Mouse (Mus musculus) left cerebral cortex, adult 8-10 months (tissue): ENCODE measurements around the gene Ldlrad3. TPM values are rescaled to one million over a fixed set of nuclear protein-coding genes. Genes with fewer than 3 reads are reported as not detected.
A peak's percentile ranks its signal among the peaks of the same experiment; 100 is the strongest.

Source experiments
- DNase-seq, 2 experiments: peaks; one replicate each; pipeline ENCODE4 v3.0.0; 2022; ENCODE audit warnings: low spot score in 2 of 2
- total RNA-seq, 4 experiments: library from RNA; stranded (reverse); gene quantifications; 2 replicates each; pipeline ENCODE4 v1.2.4; 2022

Ldlrad3 gene
- total RNA-seq, 4 experiments from 2014 or later, result 11.3 to 12.5 (median 12.0) TPM

DNA sequence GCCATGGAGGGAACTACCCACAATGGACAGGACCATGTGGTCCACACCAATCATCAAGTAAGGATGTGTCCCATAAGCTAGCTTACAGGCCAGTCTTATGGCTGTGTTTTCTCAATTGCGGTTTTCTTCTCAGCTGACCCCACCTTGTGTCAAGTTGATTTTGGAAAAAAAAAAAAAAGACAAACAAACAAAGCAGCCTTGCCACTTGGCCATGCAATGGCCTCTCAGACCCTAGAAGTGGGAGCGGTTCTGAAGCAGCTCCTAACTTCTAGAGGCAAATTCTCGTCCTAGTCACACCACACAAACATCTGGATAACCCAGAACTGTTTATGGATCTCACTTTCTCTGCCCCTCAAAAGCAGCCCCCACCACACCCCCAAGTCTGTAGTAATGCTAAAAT is 41.1 kb downstream of the Ldlrad3 start:
- DNase-seq, result no peak

DNA sequence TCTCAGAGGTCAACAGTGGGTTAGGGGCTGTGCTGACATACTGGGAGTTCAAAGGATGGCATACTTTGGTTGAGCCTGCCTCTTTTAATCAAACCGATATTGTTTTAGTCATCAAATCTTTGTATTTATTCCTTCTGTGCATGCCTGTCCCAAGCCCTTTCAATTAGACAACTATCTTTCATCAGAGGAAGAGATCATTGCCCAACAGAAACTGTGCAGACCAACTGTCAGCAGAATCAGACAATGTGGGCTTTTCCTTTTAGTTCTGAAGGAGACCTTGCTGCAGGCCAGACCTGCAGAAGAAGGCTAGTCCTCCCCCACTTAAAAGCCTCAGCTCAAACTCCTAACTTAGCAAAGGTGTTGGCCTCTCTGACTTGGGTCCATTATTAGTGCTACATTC is 41.9 kb downstream of the Ldlrad3 start:
- DNase-seq, result no peak

DNA sequence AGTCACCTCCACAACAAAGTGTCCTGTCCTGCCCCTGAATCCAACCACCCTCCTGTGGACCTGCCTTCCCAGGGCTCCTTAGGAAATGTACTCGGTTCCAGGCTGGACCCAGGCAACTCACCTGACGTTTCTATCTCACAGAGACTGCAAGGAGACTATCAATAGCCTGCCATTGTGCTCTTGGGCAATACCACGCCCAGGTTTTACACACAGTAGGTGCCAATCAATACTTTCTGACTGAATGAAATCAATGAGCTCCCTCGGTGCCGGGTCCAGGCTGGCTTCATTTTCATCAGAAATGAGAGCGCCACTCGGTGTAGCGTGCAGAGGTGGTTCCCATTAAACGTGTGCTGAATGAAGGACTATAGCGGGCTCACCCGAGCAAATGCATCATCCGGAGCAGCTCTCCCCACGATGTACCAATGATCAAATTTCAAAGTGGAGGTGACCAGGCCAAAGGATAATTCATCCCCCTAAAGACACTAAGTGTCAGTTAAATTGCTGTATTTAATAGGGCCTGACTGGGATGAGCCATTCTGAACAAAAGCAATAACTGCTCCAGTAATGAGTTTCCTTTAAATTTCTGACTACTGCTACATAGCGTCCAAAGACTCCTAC is 43.4 kb downstream of the Ldlrad3 start:
- DNase-seq, result no peak

DNA sequence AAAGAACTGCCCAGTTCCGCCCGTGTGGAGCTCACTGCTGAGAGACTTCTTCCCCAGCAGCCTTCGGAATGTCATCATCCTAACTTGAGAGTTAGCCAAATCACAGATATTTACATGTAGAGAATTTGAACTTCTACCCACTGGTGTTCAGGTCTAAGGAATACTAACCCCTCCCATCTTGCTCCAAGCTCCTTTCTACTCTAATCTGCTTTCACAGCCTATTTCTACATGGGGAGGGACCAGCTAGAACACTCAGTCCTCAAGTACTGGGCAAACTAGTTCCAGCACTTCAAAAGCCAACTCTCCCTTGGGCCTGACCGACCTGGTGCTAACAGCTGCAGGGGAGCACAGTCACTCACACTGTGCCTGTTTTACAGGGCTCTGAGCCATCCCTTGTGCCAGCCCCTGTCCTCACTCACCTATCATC is 44.0 kb downstream of the Ldlrad3 start:
- DNase-seq, result no peak

DNA sequence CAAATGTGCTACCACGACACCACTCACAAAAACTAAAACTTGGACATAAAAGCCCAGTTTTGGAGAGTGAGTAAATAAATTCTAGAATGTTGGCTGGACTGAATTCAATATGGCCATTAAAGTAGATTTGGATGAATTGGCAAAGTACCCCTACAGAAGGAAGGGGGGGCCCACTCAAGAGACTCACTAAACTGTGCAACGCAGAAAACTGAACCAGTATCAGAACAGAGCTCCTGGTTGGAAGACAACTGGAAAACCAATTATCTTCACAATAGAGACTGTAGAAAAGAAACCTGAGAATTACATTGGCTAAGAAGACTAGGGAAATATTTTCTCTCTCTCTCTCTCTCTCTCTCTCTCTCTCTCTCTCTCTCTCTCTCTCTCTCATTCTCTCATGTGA is 45.0 kb downstream of the Ldlrad3 start:
- DNase-seq, result no peak

DNA sequence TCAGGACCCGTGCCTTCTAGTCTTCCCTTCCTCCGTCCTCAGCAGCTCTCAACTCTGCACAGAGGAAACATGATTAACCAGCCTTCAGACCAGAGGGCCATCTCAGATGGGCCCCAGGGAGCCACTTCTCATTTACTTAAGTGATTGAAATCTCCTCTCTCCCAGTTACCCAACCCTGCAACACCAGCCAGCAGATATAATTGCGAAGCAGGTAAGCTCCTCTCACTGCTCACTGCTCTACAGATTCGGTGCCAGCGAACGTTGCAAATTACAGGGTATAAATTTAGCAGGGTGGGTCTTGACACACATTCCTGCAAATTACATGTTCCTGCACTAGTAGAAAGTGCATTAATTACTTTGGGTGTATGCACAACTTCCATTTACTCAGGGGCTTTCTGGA is 48.3 kb downstream of the Ldlrad3 start:
- no peak for DNase-seq

DNA sequence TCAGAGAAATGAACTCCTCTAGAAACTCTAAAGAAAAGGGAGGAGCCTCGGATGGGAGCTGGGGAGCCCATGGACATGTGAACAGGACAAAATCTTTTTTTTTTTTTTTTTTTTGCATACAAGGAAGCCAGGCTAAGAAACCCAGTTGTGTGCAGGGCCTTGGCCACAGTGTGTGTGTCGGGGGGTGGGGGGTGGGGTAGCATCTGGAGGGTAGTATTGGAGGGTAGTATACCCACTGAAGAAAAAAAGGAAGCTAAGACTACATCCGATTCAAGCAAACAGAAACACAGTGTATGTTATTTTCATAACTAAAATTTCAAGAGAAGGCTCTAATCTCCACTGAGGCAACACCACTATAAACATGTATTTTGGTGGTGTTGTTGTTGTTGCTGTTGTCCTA is 50.0 kb downstream of the Ldlrad3 start:
- no peak for DNase-seq

DNA sequence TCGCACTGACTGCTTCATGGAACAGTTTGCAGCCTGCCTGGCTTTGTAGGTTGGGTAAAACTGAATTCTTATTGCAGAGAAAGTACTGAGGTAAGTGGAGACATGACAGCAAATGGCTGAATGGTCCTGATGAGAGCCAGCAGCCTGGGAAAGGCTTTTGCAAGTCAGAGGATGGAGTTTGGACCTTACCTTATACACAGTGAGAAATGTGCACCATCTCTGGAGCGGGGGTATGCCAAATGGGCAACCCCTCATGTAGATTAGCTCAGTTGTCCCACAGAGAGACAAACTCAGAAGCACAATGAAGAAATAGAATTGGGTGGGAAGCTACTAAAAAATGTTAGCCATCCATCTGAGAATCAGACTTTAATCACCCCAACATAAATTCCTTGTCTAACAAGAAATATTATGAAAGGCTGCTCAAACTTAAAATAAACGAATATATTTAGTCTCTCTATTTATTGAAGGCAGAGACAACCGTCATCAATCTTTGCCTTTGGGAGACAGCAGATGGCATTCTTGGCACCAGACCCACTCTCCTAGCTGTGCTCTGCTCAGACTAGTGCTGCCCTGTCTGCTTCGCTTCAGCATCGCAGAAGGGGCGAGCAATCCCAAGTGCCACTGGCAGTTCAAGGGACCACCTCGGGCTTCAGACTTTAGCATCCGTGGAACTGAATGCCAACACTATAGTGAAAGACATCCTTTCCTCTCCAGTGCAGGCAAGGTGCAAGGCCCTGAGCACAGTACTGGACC is 51.5 kb downstream of the Ldlrad3 start:
- peak; percentile 42 to 84 for DNase-seq

DNA sequence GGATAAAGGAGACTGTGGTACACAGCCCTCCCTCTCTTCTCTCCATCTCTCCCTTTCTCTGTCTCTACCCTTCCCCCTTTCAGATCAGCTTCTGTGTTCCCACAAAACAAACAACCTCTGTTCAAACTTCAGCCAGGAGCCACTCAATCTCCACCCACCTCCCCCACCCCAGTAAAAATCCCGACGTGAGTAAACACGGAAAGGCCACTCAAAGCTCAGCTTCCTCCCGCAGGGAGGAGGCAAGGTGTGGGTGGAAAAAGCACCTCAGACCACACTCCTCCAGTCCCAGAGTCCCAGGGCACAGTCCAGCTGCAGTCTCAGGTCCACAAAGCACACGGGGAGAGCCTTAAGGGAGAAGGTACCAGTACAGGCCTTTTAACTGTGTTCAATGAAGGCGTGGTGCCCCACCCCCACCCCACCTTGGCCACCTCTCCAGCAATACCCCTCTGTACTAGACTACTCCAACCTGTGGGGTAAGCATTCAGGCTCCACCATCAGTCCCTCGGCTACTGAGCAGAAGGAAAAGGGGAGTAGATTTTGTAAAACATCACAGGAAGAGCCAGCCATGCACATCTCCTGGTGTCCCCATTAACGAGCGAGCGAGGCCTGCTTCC is 53.1 kb downstream of the Ldlrad3 start:
- no peak for DNase-seq

DNA sequence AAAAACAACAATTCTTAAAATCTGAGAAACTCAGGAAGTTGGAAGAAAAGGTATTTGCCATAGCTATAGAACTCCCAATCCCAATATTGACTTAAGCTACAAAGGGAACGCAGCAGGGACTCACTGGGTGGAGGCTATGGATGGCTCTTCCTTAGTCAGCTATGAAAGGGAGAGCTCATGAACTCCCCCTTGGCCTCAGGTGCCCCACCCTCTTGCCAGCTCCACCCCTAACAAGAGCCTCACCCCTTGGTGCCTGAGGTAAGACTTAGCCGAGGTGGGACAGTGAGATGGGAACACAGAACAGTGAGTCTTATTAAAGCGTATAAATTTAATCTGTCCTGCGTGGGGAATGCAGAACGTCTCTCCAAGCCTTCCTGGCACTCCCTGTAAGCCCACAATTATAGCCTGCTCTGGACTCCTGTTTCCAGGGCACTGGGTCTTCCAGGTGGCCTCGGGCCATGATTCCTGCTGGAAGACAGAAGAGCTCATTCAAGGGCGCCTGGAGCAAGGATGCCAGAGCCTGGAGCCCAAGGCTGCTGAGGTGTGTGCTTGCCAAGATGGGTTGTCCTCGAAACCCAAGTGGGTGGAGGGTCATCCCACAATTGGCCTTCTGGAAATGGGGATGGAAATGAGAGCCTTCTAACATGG is 55.9 kb downstream of the Ldlrad3 start:
- DNase-seq, result peak in 1 of 2 experiments; percentile 78

DNA sequence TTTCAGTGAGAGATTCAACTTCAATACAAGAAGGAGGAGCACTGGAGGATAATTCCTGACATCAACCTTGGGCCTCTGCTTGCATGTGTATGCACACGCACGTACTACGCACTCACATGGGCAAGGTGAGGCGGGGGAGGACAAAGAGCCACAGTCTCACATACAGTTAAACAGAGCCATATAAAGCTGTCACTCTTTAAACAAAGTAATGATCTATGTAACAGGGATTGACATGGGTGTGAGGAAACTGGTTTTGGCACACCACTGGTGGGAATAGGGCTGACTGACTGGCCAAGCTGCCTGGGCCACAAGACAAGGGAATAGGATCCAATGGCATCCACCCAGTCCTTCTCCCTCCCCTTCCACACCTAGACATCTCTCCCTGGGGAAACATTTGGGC is 57.0 kb downstream of the Ldlrad3 start:
- DNase-seq, result no peak

DNA sequence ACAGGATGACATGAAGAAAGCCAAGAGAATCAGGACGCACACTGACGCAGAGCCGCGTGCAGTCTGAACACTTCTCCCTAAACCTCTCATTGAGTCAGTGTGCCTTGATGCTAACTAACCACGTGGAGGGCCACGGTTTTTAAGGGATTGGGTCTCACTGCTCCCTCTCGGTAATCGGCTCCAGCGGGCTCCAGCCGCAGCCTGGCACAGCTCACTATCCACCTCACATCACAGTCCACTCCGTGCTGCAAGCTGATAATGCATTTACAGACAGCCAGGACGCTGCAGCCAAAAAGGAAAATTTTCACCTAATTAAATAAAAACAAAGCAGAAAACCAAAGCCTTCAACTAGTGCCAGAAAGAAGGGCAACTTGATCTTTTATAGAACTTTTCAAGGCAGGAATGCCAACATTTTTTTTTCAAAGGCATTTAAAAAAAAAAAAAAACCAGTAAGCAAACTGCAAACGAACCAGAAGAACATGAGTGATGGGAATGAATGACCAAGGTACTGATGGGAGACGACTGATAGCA is 57.6 kb downstream of the Ldlrad3 start:
- DNase-seq, result no peak

DNA sequence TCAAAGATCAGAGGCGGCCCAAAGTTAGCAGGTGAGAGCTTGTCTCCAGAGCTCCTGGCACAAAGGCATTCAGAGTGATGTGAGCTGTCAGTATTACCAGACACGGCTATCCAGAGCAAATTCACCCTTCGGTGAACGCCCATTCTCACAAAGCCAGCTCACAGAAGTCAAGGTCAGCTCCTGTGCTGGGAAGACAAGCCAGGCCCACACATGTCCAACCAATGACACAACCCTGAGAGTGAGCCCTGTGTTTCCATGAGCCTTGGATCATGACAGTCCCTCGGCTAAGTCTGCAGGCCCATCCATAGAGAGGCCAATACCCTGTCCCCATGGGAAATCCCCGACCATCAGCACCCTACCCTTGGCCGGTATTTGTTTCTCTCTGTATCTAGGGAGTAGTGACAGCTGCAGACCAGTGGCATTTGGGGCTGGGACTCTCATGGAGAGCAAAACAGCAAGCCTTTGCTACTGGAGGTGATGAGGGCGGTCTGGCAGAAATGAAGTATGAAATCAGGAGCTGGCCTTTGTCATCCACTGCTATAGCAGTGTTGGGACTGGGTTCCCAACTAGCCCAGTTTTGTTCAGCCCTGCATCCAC is 58.3 kb downstream of the Ldlrad3 start:
- DNase-seq, result no peak

DNA sequence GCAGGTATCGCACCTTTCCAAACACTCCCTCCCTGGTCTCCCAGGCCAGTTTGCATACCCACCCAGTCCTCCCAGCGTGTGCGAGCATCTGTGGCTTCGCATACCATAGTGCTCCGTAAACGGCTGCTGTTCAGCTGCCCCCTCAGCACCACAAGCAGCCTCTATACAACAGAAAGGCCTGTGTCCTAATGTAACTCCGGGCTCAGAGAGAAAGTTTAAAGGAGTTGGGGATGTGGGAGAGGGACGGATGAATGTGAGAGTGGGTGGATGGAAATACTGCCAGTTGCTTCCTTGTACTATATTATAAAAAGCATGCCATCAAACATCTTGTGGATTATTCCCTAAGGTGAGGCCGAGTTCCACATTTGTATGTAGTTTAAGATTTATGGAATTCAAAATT is 59.0 kb downstream of the Ldlrad3 start:
- no peak for DNase-seq

DNA sequence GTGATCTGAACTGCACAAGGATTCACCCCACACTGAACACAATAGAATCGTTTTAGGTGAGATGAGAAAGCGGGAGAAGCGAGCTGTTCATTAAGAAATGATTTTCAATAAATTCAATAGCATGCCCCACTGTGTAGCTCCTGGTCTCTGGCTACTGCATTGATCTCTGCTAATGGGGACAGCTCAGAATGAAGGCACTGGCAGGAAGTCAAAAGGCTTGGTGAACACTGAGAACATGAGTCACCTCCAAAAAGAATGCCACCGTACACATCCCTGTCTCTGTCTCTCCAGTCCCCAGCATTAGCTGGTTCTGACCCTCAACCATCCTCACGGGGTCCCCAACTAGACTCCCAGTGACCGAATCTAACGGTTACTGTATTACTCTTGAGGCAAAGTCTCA is 60.1 kb downstream of the Ldlrad3 start:
- no peak for DNase-seq

DNA sequence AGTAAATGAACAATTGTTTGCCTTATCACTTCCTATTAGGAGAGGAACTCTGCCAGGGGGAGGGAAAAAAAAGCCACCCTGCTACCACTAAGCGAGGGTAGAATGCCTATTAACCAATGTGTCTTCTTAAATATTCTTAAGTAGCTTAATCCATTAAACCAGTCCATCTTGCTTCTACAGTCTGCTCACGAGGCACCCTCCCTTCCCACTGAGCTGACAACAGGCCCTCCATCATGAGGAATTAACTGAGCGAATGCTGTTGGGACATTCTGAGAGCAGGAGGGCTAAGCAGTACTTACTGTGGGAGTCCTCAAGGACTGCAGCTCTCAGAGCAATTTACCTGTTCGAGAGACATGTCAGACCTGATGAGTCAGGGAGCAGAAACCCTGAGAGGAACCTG is 61.1 kb downstream of the Ldlrad3 start:
- no peak for DNase-seq

DNA sequence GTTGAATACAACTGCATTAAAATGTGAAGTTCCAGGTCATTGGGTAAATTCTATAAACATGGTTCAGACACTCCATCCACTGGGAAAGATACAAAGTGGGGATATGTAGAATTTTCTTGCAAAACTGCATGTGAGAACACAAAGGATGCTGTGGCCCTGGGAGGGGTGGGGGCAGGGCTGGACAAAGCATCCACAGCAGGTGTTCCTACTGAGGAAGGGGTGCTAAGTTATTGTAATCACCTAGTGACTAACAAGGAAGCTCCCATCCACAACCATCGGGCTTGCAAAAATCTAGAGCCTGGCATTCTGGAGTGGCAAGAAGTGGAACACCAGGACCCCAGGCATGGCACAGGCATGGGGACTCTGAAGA is 64.1 kb downstream of the Ldlrad3 start:
- DNase-seq, result no peak

DNA sequence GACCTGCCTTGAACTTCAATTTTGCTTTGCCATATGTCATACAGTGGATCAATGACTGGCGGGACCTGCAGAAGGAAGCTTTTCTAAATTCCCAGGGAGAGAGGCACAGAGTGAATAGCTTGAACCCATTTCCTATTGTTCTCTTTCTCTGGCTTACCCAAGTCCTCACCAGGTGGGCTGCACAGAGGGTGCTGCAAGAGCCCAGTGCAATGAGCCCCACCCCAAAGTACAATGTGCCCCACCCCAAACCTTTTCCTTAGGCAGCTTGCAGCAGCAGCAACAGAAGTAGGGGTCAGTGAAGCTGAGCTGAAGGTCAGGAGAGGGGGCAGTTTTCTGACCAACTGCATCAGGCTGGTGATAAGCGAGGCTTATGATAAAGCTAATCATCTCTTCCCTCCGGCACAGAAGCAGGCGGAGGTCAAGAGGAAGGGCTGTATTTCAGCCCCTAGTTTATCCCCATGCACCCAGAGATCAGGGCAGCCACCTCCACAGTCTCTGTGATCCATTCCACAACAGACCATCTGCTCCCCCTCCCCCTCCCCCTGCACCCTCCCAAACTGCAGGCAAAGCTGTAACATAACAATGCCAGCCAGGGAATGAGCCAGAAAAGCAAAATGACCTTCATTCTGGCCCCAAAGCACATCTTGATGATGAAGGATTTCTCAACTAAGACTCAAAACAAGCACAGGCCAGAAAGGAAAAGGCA is 64.6 kb downstream of the Ldlrad3 start:
- DNase-seq, result no peak

DNA sequence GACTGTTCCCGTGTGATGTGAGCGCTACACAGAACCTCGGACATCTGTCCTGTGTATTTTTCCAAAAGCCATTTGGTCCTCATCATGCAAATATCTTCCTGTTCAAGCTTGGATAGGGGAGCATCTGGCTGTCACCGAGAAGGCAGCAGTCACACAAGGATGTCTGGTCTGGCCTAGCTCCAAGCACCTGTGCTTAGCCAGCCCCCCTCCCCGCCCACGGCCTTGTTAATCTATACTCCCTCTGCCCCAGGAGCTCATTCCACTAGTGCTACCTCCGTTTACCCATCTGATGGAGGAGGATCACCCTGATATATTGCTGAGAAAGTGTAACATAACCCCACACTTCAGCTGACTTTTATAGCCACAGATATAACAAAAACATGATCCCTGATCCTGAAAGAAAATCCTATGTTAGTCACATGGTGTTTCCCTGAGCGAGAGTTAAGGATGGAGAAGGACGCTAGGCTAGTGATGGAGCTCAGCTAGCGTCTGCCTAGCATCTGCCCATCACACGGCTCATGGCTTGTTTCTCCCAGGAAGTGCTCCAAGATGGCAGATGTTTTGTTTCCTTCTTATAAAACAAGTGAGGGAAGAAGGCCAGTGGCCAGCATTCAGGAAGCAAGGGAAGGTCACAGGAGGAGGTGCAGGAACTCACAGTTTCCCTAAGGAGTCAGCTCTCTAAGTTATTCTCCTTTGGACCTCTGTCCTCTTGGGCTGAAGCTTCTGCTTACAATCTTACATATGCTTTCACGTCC is 66.3 kb downstream of the Ldlrad3 start:
- no peak for DNase-seq

DNA sequence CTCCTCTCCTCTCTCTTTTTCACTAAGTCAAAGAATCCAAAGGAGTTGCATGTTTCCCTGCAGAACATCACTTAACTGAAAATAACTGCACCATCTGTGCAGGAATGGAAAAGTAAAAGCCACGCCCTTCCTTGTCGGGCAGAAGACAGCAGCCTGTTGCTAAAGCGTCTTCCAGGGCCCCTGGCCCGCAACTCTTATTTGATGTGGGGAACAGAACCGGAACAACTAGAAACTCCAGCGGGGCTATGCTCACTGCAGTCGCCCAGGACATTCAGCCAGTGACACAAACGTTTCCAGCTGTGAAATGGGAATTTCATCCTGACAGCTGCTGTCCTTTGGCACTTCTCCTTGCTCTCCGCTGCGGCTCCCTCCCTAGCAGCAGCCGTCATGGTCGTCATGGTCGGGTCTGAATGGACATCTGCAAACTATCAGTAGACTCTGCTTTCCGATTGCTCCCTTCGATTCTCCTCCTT is 67.2 kb downstream of the Ldlrad3 start:
- peak in 1 of 2 experiments; percentile 50 for DNase-seq
